Mouse (Mus musculus): ENCODE data around the gene Insm2.

GRCm38 (mm10) chr12:55565867-55566266 lies 33.4 kb upstream of the Insm2 start:
- TF ChIP-seq POLR2A (IDR thresholded peaks at IDR 0.05; ENCODE audit: borderline replicate concordance, low read depth, low read length) = no peak
- TF ChIP-seq CTCF (IDR thresholded peaks at IDR 0.05; ENCODE audit: low read depth, low read length) = no peak
